Mouse (Mus musculus) heart, adult 2 months (tissue): Measurements from ENCODE around the gene Patj. TPM values are rescaled to one million over a fixed set of nuclear protein-coding genes. Genes with fewer than 3 reads are reported as not detected.
A peak's percentile ranks its signal among the peaks of the same experiment; 100 is the strongest.
"Not testable (repeated sequence)": the region's sequence is repeated elsewhere in the genome, so short reads cannot be mapped to it uniquely, and the experiment has no call there.

ENCODE experiments used
- DNase-seq, 2 experiments: peaks; one replicate each; pipeline ENCODE4 v3.0.0; 2021
- H3K27ac ChIP-seq: fragments of 200-600 bp; 2 replicates; pipeline ENCODE4 v1.8.1; 2022
- H3K27me3 ChIP-seq: fragments of 200-500 bp; 2 replicates; pipeline ENCODE4 v1.6.1; 2012; ENCODE audit warnings: mild to moderate bottlenecking, low read length, inconsistent platforms, mixed read lengths; ENCODE audit not compliant: control insufficient read depth, insufficient read depth
- H3K36me3 ChIP-seq: fragments of 200-500 bp; 2 replicates; pipeline ENCODE4 v1.6.1; 2012; ENCODE audit warnings: low read length, inconsistent platforms; ENCODE audit not compliant: control insufficient read depth, insufficient read depth
- H3K4me1 ChIP-seq: fragments of 200-500 bp; 2 replicates; pipeline ENCODE4 v1.6.1; 2011; ENCODE audit warnings: low read length; ENCODE audit not compliant: control insufficient read depth, insufficient read depth
- H3K4me3 ChIP-seq: fragments of 200-600 bp; 2 replicates; pipeline ENCODE4 v1.8.1; 2022
- H3K79me2 ChIP-seq: fragments of 200-500 bp; replicated peaks from 2 replicates; pipeline ENCODE4 v1.6.1; 2012; ENCODE audit warnings: mild to moderate bottlenecking, inconsistent platforms, low read length, moderate library complexity, mixed read lengths; ENCODE audit not compliant: control insufficient read depth, insufficient read depth
- H3K9ac ChIP-seq: fragments of 200-500 bp; 2 replicates; pipeline ENCODE4 v1.6.1; 2012; ENCODE audit warnings: low read depth, mild to moderate bottlenecking, control low read depth, inconsistent platforms, low read length, mixed read lengths
- CTCF ChIP-seq: fragments of 200-600 bp; IDR thresholded peaks from 2 replicates; pipeline ENCODE4 v1.8.1; 2022; ENCODE audit warnings: antibody characterized with exemption, mild to moderate bottlenecking, moderate library complexity
- EP300 ChIP-seq: fragments of 200-500 bp; IDR thresholded peaks from 2 replicates; pipeline ENCODE4 v1.6.1; 2011; ENCODE audit warnings: low read depth, low read length, control low read depth; ENCODE audit not compliant: insufficient read depth
- POLR2A ChIP-seq: fragments of 200-500 bp; IDR thresholded peaks from 2 replicates; pipeline ENCODE4 v1.6.1; 2011; ENCODE audit warnings: mild to moderate bottlenecking, low read depth, low read length, control low read depth; ENCODE audit not compliant: insufficient read depth
- WGBS: fragments of 180-500 bp; shearing (Covaris S2); methylation state at CpG from one replicate; pipeline ENCODE4 v1.1.7; 2018; 5-methylcytosine and 5-hydroxymethylcytosine counted together
- intact Hi-C: fragments of 180-260 bp; cut with DNase I; formaldehyde crosslinking; loops from one replicate; pipeline ENCODE4 v1.15.1; 2025
- polyA plus RNA-seq: library from polyadenylated mRNA; depleted of rRNA; stranded (reverse); fragments of >200 nt; gene quantifications from 2 replicates; pipeline ENCODE4 v1.2.3, GENCODE M21; 2012
- total RNA-seq, 2 experiments: library from RNA; stranded (reverse); gene quantifications; 2 replicates each; pipeline ENCODE4 v1.2.3; 2021

Gene Patj
- total and polyA plus RNA-seq, 3 experiments, result 6.1 to 14.5 (median 13.8) TPM

DNA sequence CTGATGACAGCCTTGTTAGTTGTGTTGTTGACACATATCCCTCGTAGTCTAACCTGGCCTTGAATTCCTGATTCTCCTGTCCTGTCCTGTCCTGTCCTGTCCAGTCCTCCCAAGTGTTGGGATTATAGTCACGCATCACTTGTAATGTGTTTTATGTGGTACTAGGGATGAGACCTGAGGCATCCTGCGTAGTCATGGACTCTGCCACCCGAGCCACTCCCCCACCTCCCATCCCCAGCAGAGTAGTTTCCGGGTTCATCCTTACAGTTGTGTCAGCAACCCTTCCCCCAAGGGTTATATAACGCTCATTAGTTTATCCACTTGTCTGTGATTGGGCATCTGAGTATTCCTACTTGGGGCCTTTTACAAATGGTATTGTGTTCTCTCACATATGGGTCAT, 8.8 kb downstream of the Patj start:
- Histone ChIP-seq H3K4me3 (no peak overlapping the region), H3K79me2 (no peaks in the 10 kb centered on the region), H3K27ac (no peak overlapping the region), H3K36me3 (no peaks in the 10 kb centered on the region), H3K4me1 (no peaks in the 10 kb centered on the region), H3K27me3 (no peaks in the 10 kb centered on the region), H3K9ac (no peak overlapping the region)
- no peak for DNase-seq
- 92% methylated on average over 6 of the region's 6 CpGs for WGBS
- intact Hi-C loops, result no loop called here
- no peak for TF ChIP-seq POLR2A
- no peak for TF ChIP-seq CTCF
- TF ChIP-seq EP300, result no peak

DNA sequence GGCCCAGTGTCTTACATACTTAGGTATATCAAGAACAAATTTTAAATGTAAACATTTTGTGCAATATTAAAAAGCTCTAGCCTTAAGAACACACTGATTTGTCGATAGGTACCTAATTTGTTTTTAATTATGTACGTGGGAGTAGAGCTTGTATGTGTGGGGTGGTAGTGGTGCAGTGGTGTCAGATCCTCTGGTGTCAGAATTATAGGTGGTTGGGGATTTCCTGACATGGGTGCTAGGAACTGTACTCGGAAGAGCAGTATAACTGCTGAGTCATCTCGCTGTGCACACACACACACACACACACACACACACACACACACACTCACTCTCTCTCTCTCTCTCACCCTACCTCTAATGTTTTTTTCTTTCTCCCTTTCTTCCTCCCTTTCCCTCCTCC, 12.9 kb downstream of the Patj start:
- intact Hi-C loops, result no loop called here
- WGBS, result 83% methylated on average over 4 of the region's 4 CpGs

DNA sequence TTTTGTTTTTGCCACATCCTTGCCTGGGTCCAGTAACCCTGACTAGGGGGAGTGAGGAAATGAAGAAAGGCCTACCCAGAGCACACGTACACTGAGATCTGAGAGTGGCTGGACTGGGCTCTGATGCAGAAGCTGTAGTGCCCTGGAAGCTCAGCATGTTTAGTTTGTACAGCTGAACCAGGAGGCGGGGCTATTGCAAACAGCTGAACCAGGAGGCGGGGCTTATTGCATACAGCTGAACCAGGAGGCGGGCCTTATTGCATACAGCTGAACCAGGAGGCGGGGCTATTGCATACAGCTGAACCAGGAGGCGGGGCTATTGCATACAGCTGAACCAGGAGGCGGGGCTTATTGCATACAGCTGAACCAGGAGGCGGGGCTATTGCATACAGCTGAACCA, 19.6 kb downstream of the Patj start:
- H3K27me3 ChIP-seq, H3K36me3 ChIP-seq, H3K4me3 ChIP-seq, H3K9ac ChIP-seq, intact Hi-C loops, H3K79me2 ChIP-seq, DNase-seq, H3K4me1 ChIP-seq, H3K27ac ChIP-seq: not testable (repeated sequence)
- WGBS, result 97% methylated on average over 8 of the region's 8 CpGs

More for the DNA sequence above, 12.9 kb downstream of the Patj start:
- Histone ChIP-seq H3K27me3 (no peaks in the 10 kb centered on the region), H3K36me3 (no peaks in the 10 kb centered on the region), H3K4me3 (no peak overlapping the region), H3K4me1 (no peaks in the 10 kb centered on the region), H3K79me2 (no peaks in the 10 kb centered on the region), H3K27ac (no peak overlapping the region), H3K9ac (no peak overlapping the region)
- no peak for DNase-seq
- no peak for TF ChIP-seq EP300
- TF ChIP-seq POLR2A, result no peak
- TF ChIP-seq CTCF, result no peak

DNA sequence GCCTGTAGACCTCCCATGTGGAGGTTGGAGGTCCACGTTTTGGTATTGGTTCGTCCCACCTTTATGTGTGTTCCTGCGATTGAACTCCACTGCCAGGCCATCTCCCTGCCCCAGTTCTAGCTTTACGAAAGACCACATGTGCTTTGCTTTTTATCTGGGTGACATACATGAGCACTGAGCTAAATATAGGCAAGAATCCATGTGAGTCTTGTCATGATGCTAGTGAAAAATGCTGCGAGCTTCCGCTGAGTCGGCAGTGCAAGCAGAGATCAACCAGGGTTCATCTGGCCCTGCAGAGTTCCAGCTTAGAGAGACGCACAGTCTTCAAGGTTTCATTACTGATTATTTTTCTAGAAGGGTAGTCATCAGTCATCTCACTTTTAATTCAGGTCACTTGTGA, 32.8 kb downstream of the Patj start:
- H3K79me2 ChIP-seq, result no peaks in the 10 kb centered on the region
- intact Hi-C loops, result no loop called here
- WGBS, result 48% methylated on average over 8 of the region's 8 CpGs
- no peaks in the 10 kb centered on the region for H3K4me1 ChIP-seq
- H3K27ac ChIP-seq, result no peak overlapping the region
- H3K27me3 ChIP-seq, result no peaks in the 10 kb centered on the region
- H3K36me3 ChIP-seq, result no peaks in the 10 kb centered on the region
- DNase-seq, result no peak
- no peak overlapping the region for H3K9ac ChIP-seq
- TF ChIP-seq CTCF (no peak), EP300 (0 out of 2 replicates have a peak, but pooled peaks have one; percentile 28)
- H3K4me3 ChIP-seq, result no peak overlapping the region

DNA sequence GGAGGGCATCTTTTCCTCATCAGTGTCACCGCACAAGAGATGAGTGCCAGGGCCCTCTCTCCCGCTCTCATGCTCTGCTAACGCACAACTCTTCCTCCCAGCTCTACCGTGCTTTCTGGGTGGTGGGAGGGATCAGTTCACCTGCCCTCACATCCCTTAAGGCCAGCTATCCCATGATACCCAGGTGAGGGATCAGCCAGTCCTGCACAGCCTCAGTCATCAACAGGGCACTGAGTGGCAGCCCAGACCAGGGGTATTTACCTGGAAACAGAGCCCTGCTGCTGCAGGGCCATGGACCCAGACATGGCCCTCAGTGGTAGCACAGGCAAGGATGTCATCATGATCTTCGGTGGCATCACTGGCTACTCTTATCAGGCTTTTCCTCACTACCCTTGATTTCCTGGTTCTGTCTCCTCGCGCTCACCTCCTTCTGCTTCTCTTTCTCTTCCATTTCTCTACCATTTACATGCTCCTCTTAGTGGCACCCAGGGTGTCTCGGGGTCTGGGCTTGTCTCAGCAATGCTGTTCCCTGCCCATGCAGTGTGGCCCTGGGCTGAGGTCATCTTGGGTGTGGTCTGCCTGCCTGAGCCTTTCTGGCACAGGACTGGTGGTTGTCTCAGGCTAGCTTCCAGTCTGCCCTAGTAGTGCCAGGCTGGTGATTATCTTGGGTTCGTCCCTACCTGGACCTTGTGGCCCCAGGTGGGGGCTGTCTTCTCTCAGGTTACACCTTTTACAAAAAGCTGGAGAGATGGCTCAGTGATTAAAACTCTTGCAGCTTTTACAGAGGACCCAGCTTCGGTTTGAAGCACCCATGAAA, 40.3 kb downstream of the Patj start:
- 81% methylated on average over 10 of the region's 10 CpGs for WGBS
- Histone ChIP-seq H3K4me1 (peaks cover 2% of the 10 kb centered on the region), H3K27ac (no peak overlapping the region; the same call in 1 of the 2 replicates), H3K4me3 (no peak overlapping the region), H3K27me3 (no peaks in the 10 kb centered on the region), H3K79me2 (no peaks in the 10 kb centered on the region), H3K36me3 (no peaks in the 10 kb centered on the region), H3K9ac (no peak overlapping the region)
- DNase-seq, result peak in 1 of 2 experiments; percentile 18
- TF ChIP-seq CTCF (no peak), EP300 (no peak), POLR2A (no peak)
- intact Hi-C loops, result no loop called here

GRCm38 (mm10) chr4:98436664-98437363, 41.2 kb downstream of the Patj start:
- peak; percentile 34 to 54 for DNase-seq
- Histone ChIP-seq H3K9ac (no peak overlapping the region), H3K79me2 (no peaks in the 10 kb centered on the region), H3K4me3 (peak overlapping the region; percentile 36), H3K27me3 (no peaks in the 10 kb centered on the region), H3K27ac (peak overlapping the region; percentile 44), H3K4me1 (peaks cover 2% of the 10 kb centered on the region), H3K36me3 (no peaks in the 10 kb centered on the region)
- intact Hi-C loops, result no loop called here
- TF ChIP-seq CTCF, result no peak
- TF ChIP-seq POLR2A, result no peak
- TF ChIP-seq EP300, result no peak
- WGBS, result 55% methylated on average over 12 of the region's 12 CpGs
